9 mouse cellular contexts compared by ENCODE assay signal in the genomic region with DNA sequence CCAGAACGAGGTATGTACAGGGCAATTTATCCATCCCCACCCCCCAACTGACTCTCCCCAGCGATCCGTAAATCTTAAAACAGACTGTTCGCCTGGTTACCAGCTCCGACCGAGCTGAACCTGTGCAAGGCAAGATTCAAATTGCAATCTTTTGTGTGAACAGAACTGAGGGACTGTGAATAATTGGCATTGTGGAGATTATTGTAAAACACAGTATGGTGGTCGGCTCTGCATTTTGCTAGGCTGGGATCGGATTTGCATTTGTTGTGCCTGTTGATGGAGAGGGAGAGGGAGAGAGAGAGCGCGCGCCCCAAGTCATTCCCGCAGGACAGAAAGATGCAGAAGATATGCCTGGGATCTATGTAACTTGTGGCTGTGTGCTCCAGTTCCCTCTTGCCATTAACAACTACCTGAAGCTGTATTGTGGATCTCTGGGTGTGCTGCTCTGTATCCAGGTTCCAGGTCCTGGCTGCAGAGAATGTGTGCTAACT.
DNase-seq lines count a peak whose midpoint lies in the region; ATAC-seq lines count a peak whose summit lies in the region.
"Had no signal": no experiment of that assay in that cellular context is flagged by ENCODE, and none has a peak within 500 bp of the region (broad histone marks: within the 10 kb centered on the region; RNA-seq: fewer than 3 reads in every experiment).

No protein-coding gene starts in this region.

- H3K4me1 ChIP-seq in intestine, embryonic 14.5 days (replicated peaks; ENCODE audit: control insufficient read depth, insufficient read depth, low read length), result no peaks in the 10 kb centered on the region
- no peaks in the 10 kb centered on the region for H3K4me1 ChIP-seq in intestine, embryonic 16.5 days (ENCODE audit: control insufficient read depth, insufficient read depth, low read length)
- peaks cover 19% of the 10 kb centered on the region for H3K4me1 ChIP-seq in midbrain, embryonic 15.5 days

- peak overlapping the region; percentile 32 for H3K4me2 ChIP-seq in intestine, embryonic 14.5 days (ENCODE audit: low read length)
- H3K4me2 ChIP-seq in intestine, embryonic 16.5 days (ENCODE audit: low read depth, low read length), result no peak overlapping the region
- H3K4me2 ChIP-seq in midbrain, embryonic 15.5 days, result peak overlapping the region; percentile 56

- no peaks in the 10 kb centered on the region for H3K9me3 ChIP-seq in intestine, embryonic 14.5 days (ENCODE audit: control insufficient read depth, low read length)
- no peaks in the 10 kb centered on the region for H3K9me3 ChIP-seq in intestine, embryonic 16.5 days (ENCODE audit: control insufficient read depth, low read length)
- no peaks in the 10 kb centered on the region for H3K9me3 ChIP-seq in midbrain, embryonic 15.5 days

- DNase-seq in intestine, embryonic 14.5 days (ENCODE audit: low spot score), result peak; percentile 52
- peak; percentile 62 to 73 for DNase-seq in cerebellum, postnatal 25 days
- DNase-seq in forelimb bud, embryonic 11.5 days (ENCODE audit: low read depth, low spot score), result peak; percentile 40
- no peak for DNase-seq in gastrocnemius, adult 18-20 months (ENCODE audit: low spot score)
- no peak for DNase-seq in ovary, adult 18-20 months (ENCODE audit: low spot score)
- DNase-seq in testis, postnatal 14 days (ENCODE audit: low spot score), result no peak
- DNase-seq: gastrocnemius, postnatal 14 days had no signal

- H3K27ac ChIP-seq in intestine, embryonic 14.5 days (ENCODE audit: low read depth), result no peak overlapping the region
- no peak overlapping the region for H3K27ac ChIP-seq in intestine, embryonic 16.5 days (ENCODE audit: low read length)
- H3K27ac ChIP-seq in midbrain, embryonic 15.5 days, result peak overlapping the region; percentile 74

- H3K36me3 ChIP-seq in intestine, embryonic 14.5 days (ENCODE audit: control insufficient read depth, insufficient read depth, low read length), result no peaks in the 10 kb centered on the region
- H3K36me3 ChIP-seq in intestine, embryonic 16.5 days (ENCODE audit: control insufficient read depth, insufficient read depth, low read length), result no peaks in the 10 kb centered on the region
- no peaks in the 10 kb centered on the region for H3K36me3 ChIP-seq in midbrain, embryonic 15.5 days (replicated peaks)

- 40% methylated on average over 12 of the region's 12 CpGs for WGBS in intestine, embryonic 14.5 days
- 46% methylated on average over 12 of the region's 12 CpGs for WGBS in intestine, embryonic 16.5 days
- 7% methylated on average over 12 of the region's 12 CpGs for WGBS in midbrain, embryonic 15.5 days

- no peaks in the 10 kb centered on the region for H3K27me3 ChIP-seq in intestine, embryonic 14.5 days (replicated peaks; ENCODE audit: control insufficient read depth, insufficient read depth, low read length)
- H3K27me3 ChIP-seq in intestine, embryonic 16.5 days (replicated peaks; ENCODE audit: control insufficient read depth, insufficient read depth, low read length), result no peaks in the 10 kb centered on the region
- no peaks in the 10 kb centered on the region for H3K27me3 ChIP-seq in midbrain, embryonic 15.5 days (replicated peaks)

- no peak overlapping the region for H3K9ac ChIP-seq in intestine, embryonic 14.5 days (ENCODE audit: low read length)
- no peak overlapping the region for H3K9ac ChIP-seq in intestine, embryonic 16.5 days (ENCODE audit: low read depth, low read length)
- H3K9ac ChIP-seq in midbrain, embryonic 15.5 days, result peak overlapping the region; percentile 56

- ATAC-seq in intestine, embryonic 14.5 days (replicated peaks; ENCODE audit: low FRiP score, low TSS enrichment, low read depth), result no peak
- ATAC-seq in intestine, embryonic 16.5 days, result no peak
- ATAC-seq in midbrain, embryonic 15.5 days (replicated peaks), result peak; percentile 73

- H3K4me3 ChIP-seq in intestine, embryonic 14.5 days (ENCODE audit: low read depth, low read length), result peak overlapping the region; percentile 6; the same call in 1 of the 2 replicates
- no peak overlapping the region for H3K4me3 ChIP-seq in intestine, embryonic 16.5 days (ENCODE audit: low read length)
- H3K4me3 ChIP-seq in midbrain, embryonic 15.5 days, result peak overlapping the region; percentile 52

Comparison
In these comparisons a context has a peak if more than half of its experiments do, and no peak if none do; other contexts are left out.
1. DNase-seq: peak in intestine, embryonic 14.5 days (single experiment), cerebellum, postnatal 25 days (2 of 2) and forelimb bud, embryonic 11.5 days (single experiment); none in gastrocnemius, adult 18-20 months (single experiment), ovary, adult 18-20 months (single experiment) and testis, postnatal 14 days (single experiment).